Mouse (Mus musculus): ENCODE data around the gene Syt1. TPM values are rescaled to one million over a fixed set of nuclear protein-coding genes. Genes with fewer than 3 reads are reported as not detected.

The Syt1 gene
- polyA plus RNA-seq, 2 experiments, result 0.84 to 1.1 TPM

DNA sequence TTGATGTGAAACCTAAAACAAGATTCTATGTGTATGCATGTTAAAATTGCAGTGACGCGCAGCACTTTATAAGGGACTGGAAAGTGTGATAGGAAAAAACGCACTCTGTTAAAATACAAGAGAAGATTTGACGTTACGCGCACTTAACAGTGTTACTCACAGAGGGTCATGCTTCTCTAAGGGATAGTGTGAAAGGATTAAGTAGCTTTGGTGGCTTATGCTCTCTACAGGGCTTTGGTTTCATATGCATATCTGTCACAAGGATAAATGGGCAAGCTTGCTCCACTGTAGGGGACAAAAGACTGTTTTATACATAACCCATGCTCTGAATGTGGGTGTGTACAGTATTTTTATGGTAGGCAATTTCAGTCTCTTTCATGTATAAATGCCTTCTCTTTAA, 178.5 kb downstream of the Syt1 start:
- H3K4me3 ChIP-seq (replicated peaks; ENCODE audit: low read length), result 0 out of 2 replicates have a peak overlapping the region, but pooled peaks have one; percentile 1
- no peak overlapping the region for H3K27ac ChIP-seq (replicated peaks; ENCODE audit: low read depth, low read length)
- peak overlapping the region; percentile 8; the same call in 1 of the 2 replicates for H3K4me2 ChIP-seq (replicated peaks; ENCODE audit: low read depth, low read length, severe bottlenecking)
- H3K9ac ChIP-seq (ENCODE audit: low read depth, low read length, severe bottlenecking), result no peak overlapping the region
- H3K27me3 ChIP-seq (ENCODE audit: control insufficient read depth, insufficient read depth, low read length), result no peaks in the 10 kb centered on the region
- DNase-seq (ENCODE audit: low spot score) (no peak), ATAC-seq (ENCODE audit: low FRiP score, low read depth) (peak; percentile 44; the same call in 1 of the 2 replicates)
- 45% methylated on average over 6 of the region's 6 CpGs for WGBS
- no peaks in the 10 kb centered on the region for H3K9me3 ChIP-seq (ENCODE audit: control insufficient read depth, low read length)
- no peaks in the 10 kb centered on the region for H3K36me3 ChIP-seq (ENCODE audit: control insufficient read depth, insufficient read depth, low read length)
- no peak for TF ChIP-seq POLR2A (IDR thresholded peaks at IDR 0.05; ENCODE audit: borderline replicate concordance, extremely low read depth, insufficient read depth, insufficient read length)
- H3K4me1 ChIP-seq (ENCODE audit: control insufficient read depth, insufficient read depth, low read length), result no peaks in the 10 kb centered on the region

DNA sequence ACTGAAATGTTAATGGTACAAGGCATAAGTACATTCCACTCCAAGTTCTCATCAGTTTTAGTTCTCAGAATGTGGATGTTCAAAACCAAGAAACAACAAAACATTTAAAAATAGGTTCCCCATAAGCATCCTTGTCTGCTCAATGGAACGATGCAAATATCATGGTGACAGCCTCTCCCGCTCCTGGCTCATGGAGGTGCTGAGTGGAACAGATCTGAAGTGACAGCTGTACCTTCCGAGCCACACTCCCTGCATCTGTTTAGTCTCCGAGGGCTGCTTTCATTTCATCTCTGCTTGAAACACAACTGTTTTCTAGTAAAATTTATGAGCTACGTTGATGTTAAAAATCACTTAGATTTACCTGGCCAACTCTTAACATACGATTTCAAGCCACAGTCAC, 179.0 kb downstream of the Syt1 start:
- no peaks in the 10 kb centered on the region for H3K27me3 ChIP-seq (ENCODE audit: control insufficient read depth, insufficient read depth, low read length)
- H3K27ac ChIP-seq (replicated peaks; ENCODE audit: low read depth, low read length), result no peak overlapping the region
- H3K9ac ChIP-seq (ENCODE audit: low read depth, low read length, severe bottlenecking), result no peak overlapping the region
- TF ChIP-seq POLR2A (IDR thresholded peaks at IDR 0.05; ENCODE audit: borderline replicate concordance, extremely low read depth, insufficient read depth, insufficient read length), result no peak
- H3K4me3 ChIP-seq (replicated peaks; ENCODE audit: low read length), result 0 out of 2 replicates have a peak overlapping the region, but pooled peaks have one; percentile 1
- ATAC-seq (ENCODE audit: low FRiP score, low read depth), result no peak
- H3K36me3 ChIP-seq (ENCODE audit: control insufficient read depth, insufficient read depth, low read length), result no peaks in the 10 kb centered on the region
- no peaks in the 10 kb centered on the region for H3K4me1 ChIP-seq (ENCODE audit: control insufficient read depth, insufficient read depth, low read length)
- no peaks in the 10 kb centered on the region for H3K9me3 ChIP-seq (ENCODE audit: control insufficient read depth, low read length)
- H3K4me2 ChIP-seq (replicated peaks; ENCODE audit: low read depth, low read length, severe bottlenecking), result no peak overlapping the region; the same call in 1 of the 2 replicates
- DNase-seq (ENCODE audit: low spot score), result no peak
- WGBS, result 41% methylated on average over 6 of the region's 6 CpGs

DNA sequence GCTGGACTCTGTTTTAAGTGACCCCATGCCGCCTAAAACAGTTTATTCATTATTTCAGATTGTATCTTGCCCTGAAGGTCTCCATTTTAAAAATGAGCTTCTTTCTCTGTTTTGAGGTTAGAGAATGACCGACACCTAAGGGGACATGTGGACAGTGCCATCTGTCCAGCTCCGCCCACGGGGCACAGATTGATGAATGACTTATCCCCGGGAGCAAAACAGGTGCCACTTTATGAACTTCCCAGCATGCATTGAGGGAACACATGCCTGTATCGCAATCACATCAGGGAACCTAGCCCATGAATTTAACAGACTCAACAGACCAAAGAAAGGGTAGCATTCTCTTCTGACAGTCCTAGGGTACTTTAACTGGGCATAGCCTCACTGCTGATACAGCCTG, 188.5 kb downstream of the Syt1 start:
- Histone ChIP-seq H3K36me3 (ENCODE audit: control insufficient read depth, insufficient read depth, low read length) (no peaks in the 10 kb centered on the region), H3K27ac (replicated peaks; ENCODE audit: low read depth, low read length) (no peak overlapping the region), H3K4me3 (replicated peaks; ENCODE audit: low read length) (no peak overlapping the region), H3K27me3 (ENCODE audit: control insufficient read depth, insufficient read depth, low read length) (no peaks in the 10 kb centered on the region), H3K9ac (ENCODE audit: low read depth, low read length, severe bottlenecking) (no peak overlapping the region), H3K9me3 (ENCODE audit: control insufficient read depth, low read length) (no peaks in the 10 kb centered on the region), H3K4me2 (replicated peaks; ENCODE audit: low read depth, low read length, severe bottlenecking) (no peak overlapping the region), H3K4me1 (ENCODE audit: control insufficient read depth, insufficient read depth, low read length) (no peaks in the 10 kb centered on the region)
- WGBS, result 76% methylated on average over 6 of the region's 6 CpGs
- DNase-seq (ENCODE audit: low spot score), result no peak
- no peak for ATAC-seq (ENCODE audit: low FRiP score, low read depth)
- TF ChIP-seq POLR2A (IDR thresholded peaks at IDR 0.05; ENCODE audit: borderline replicate concordance, extremely low read depth, insufficient read depth, insufficient read length), result no peak

DNA sequence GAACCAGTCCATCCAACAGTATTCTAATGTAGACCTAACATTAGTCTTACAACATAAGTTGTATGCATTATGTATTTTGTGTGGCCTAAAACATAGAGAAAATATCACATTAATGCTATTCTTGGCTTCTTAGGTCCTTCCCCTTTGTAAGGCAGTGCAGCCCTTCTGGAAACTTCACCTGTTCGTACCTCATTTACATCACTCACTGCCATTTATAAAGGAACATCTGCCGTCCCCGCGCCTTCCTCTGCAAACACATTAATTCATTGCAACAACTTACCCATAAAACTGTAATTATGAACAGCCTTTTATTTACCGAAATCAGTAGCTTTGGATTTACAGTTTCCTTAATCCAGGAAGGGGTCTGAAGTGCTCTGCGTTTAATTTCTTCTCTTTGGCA, 195.4 kb downstream of the Syt1 start:
- DNase-seq (ENCODE audit: low spot score), result no peak
- no peaks in the 10 kb centered on the region for H3K4me1 ChIP-seq (ENCODE audit: control insufficient read depth, insufficient read depth, low read length)

DNA sequence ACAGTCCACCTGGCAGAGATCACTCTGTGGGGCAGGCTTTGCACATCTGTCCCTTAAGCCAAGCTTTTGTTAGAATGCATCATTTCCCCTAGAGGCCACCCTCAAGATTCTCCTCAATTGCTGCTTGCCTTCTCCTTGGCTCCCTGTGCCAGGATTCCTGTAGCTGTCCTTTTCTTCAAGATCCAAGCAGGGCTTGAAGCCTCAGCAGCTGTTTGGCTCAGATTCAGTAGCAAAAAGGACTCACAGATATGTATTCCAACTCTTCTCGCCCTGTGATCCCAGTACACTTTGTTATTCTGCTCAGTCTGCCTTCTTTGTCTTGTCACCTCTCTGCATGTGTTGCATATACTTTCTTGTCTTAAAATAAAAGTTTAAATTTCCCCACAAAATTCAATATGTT, 206.4 kb downstream of the Syt1 start:
- H3K9me3 ChIP-seq (ENCODE audit: control insufficient read depth, low read length), result no peaks in the 10 kb centered on the region
- no peaks in the 10 kb centered on the region for H3K36me3 ChIP-seq (ENCODE audit: control insufficient read depth, insufficient read depth, low read length)
- H3K9ac ChIP-seq (ENCODE audit: low read depth, low read length, severe bottlenecking), result no peak overlapping the region
- no peak overlapping the region for H3K27ac ChIP-seq (replicated peaks; ENCODE audit: low read depth, low read length)
- no peak overlapping the region for H3K4me3 ChIP-seq (replicated peaks; ENCODE audit: low read length)
- no peak for TF ChIP-seq POLR2A (IDR thresholded peaks at IDR 0.05; ENCODE audit: borderline replicate concordance, extremely low read depth, insufficient read depth, insufficient read length)
- 68% methylated on average over 1 of the region's 1 CpGs for WGBS
- no peaks in the 10 kb centered on the region for H3K27me3 ChIP-seq (ENCODE audit: control insufficient read depth, insufficient read depth, low read length)
- H3K4me2 ChIP-seq (replicated peaks; ENCODE audit: low read depth, low read length, severe bottlenecking), result no peak overlapping the region
- ATAC-seq (ENCODE audit: low FRiP score, low read depth), result no peak
- peak; percentile 7 for DNase-seq (ENCODE audit: low spot score)
- no peaks in the 10 kb centered on the region for H3K4me1 ChIP-seq (ENCODE audit: control insufficient read depth, insufficient read depth, low read length)

More for the DNA sequence above, 195.4 kb downstream of the Syt1 start:
- Histone ChIP-seq H3K27me3 (ENCODE audit: control insufficient read depth, insufficient read depth, low read length) (no peaks in the 10 kb centered on the region), H3K4me3 (replicated peaks; ENCODE audit: low read length) (no peak overlapping the region), H3K9me3 (ENCODE audit: control insufficient read depth, low read length) (no peaks in the 10 kb centered on the region), H3K4me2 (replicated peaks; ENCODE audit: low read depth, low read length, severe bottlenecking) (no peak overlapping the region), H3K36me3 (ENCODE audit: control insufficient read depth, insufficient read depth, low read length) (no peaks in the 10 kb centered on the region), H3K9ac (ENCODE audit: low read depth, low read length, severe bottlenecking) (no peak overlapping the region), H3K27ac (replicated peaks; ENCODE audit: low read depth, low read length) (no peak overlapping the region)
- WGBS, result 53% methylated on average over 6 of the region's 6 CpGs
- no peak for TF ChIP-seq POLR2A (IDR thresholded peaks at IDR 0.05; ENCODE audit: borderline replicate concordance, extremely low read depth, insufficient read depth, insufficient read length)
- no peak for ATAC-seq (ENCODE audit: low FRiP score, low read depth)

DNA sequence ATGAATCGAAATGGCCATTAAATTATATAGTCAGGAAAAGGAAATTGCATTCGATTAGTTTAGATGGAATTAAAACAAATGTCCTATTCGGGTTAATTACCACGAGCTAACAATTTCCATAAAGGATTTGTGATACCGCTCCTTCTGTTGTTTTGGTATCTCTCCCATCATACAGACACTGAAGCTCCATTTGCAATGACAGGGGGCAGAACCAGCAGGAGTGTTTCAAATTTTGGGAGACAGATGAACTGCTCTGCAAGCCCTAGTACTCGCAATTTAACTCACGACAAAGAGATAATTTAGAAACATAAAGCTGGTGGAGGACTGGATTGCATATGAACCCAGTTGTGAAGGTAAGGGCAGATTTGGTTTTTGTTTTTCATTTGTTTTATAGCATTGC, 210.0 kb downstream of the Syt1 start:
- DNase-seq (ENCODE audit: low spot score) (no peak), ATAC-seq (ENCODE audit: low FRiP score, low read depth) (no peak)
- WGBS, result 81% methylated on average over 7 of the region's 7 CpGs
- Histone ChIP-seq H3K27me3 (ENCODE audit: control insufficient read depth, insufficient read depth, low read length) (no peaks in the 10 kb centered on the region), H3K27ac (replicated peaks; ENCODE audit: low read depth, low read length) (no peak overlapping the region), H3K36me3 (ENCODE audit: control insufficient read depth, insufficient read depth, low read length) (no peaks in the 10 kb centered on the region), H3K4me1 (ENCODE audit: control insufficient read depth, insufficient read depth, low read length) (no peaks in the 10 kb centered on the region), H3K4me3 (replicated peaks; ENCODE audit: low read length) (no peak overlapping the region), H3K4me2 (replicated peaks; ENCODE audit: low read depth, low read length, severe bottlenecking) (no peak overlapping the region), H3K9ac (ENCODE audit: low read depth, low read length, severe bottlenecking) (no peak overlapping the region), H3K9me3 (ENCODE audit: control insufficient read depth, low read length) (no peaks in the 10 kb centered on the region)
- no peak for TF ChIP-seq POLR2A (IDR thresholded peaks at IDR 0.05; ENCODE audit: borderline replicate concordance, extremely low read depth, insufficient read depth, insufficient read length)
